Mouse (Mus musculus) duodenum, adult 2 months (tissue): Measurements from ENCODE around the gene Glyctk. TPM values are rescaled to one million over a fixed set of nuclear protein-coding genes. Genes with fewer than 3 reads are reported as not detected.

ENCODE experiments used
- polyA plus RNA-seq: library from polyadenylated mRNA; depleted of rRNA; stranded (reverse); fragments of >200 nt; gene quantifications from 2 replicates; pipeline ENCODE4 v1.2.3, GENCODE M21; 2012; ENCODE audit warnings: low replicate concordance; rRNA removed

Gene Glyctk
- 13.9 and 43.6 TPM in 2 replicates for polyA plus RNA-seq

DNA sequence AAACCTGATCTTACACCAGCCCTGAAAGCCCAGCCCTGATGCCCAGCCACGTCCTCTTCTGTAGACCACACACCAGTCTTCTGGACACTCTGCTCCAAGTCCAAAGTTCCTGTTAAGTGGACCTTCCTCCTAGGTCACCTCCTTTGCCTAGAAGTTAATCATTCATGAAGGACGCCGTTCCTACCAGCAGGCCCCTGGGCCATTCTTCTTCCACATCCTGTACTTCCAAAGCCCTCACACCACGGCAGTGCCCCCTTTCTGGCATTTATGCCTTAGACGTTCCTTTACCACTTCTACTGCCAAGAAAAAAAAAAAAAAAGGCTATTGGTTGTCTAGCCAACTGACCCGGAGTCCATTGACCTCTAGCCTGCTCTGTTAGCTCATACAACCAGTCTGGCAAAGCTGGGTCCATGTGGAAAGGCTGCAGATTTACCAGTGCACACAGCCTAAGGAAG lies at the start of gene Glyctk:
TSS of gene Glyctk (minus strand) at position 102 of the 455 bp plus-strand sequence.

DNA sequence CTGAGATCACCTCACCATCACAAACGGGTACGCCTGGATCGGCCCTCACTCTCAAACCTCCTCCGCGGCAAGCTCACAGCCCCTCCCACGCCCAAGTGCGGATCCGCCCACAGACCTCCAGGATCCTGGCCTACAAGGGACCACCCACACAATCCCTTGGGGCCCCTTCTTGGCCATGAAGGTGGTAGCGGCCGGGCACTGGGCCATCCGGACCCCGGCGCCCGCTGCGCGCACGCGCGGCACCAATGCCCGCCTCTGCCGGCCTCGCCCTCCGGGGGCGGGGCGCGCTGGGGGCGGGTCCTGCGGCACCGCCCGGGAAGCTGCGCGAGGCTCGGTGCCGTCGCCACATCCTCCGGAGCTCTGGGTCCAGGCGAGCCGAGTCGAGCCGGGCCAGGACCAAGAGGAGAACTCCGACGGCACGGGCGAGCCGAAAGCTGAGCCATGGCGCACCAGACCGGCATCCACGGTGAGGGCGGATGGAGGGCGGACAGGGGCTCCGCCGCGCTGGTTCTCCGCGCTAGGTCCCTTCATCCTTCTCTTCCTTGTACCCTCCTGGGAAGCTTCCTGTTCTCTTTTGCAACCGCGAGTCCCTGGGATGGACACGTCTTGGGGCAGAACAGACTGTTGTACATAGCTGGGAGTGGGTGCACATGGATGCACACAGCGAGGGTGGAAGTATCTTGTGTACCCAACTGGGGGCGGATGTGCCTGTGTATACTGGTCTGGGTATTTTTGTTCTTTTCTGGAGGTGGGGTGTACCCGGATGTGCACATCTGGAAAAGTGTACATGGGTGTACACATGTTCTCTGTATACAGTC lies 45.1 kb upstream of the Glyctk start, which contains the start of gene Twf2:
TSS of gene Twf2 (plus strand) at position 290 of the 818 bp plus-strand sequence.

DNA sequence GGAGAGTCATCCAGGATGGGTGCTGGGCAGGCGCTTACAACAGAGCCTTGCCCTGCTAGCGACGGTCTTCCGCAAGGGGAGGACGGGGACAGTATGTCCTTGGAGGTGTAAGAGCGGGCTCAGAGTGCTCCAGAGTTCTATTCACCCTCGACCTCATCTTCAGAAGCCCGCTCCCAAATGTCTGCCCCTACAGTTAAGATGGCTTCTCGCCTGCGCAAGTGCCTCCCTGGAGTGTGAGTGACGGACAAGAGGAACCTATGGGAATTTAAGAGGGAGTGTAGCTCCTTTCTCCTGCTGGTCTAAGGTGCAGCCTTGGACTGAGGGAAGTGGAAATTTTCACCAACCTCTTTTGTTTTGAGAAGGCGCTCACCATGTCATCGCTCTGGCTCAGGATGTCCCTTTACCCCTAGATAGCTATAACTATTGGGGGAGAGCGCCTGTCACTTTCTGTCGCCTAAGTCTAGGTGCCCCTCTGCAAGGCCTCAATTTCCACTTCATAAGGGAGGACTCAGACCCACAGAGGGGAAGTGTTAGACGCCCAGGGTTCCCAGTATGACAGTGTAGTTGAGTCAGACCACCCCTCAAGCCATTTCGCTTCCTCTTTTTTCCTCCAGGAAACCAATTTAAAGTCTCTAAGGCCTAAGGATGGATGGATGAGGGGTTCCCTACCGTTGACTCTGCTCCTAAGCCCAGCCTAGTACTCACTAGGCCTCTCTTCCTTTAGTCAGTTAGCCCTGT lies 41.8 kb upstream of the Glyctk start, which contains the start of gene Ppm1m:
TSS of gene Ppm1m (minus strand) at position 212 of the 738 bp plus-strand sequence.

DNA sequence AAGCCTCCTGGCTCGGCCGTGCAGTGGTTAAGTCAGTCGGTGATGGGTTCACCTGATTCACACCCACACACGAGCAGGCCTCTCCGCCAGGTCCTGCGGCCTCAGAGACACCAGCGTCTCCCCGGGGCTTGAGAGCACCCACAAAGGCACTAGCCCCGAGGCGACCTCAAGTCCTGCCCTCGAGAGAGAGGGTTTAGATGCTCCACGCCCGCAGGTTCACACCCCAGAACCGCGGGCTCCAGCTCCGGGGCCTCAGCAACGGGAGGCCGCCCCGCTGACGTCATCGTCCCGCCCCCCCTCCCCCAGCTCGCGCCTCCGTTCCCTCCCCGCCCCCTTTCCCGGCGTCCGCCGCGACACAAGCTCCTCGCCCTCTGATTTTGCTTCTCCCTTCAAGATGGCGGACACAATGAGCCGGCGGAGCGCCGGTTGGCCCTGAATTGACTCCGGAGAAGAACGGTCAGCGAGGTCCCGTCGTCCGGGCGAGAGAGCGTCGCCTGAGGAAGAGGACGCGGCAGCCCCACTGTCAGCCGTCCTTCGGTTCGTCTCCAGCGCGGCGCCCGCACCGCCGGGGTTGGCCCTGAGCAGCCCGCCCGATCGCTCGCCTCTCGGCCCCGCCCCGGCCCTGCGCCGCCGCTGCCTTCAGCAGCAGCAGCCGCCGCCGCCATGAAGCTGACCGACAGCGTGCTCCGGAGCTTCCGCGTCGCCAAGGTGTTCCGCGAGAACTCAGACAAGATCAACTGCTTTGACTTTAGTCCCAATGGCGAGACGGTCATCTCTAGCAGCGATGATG lies 12.8 kb upstream of the Glyctk start, which contains the start of gene Wdr82:
TSS of gene Wdr82 (plus strand) at position 373 of the 790 bp plus-strand sequence.

Other genes with a start within 250 kb of the Glyctk start
- 0.33 and 0.75 TPM in 2 replicates for gene Col6a5, start 197.5 kb downstream of the Glyctk start, polyA plus RNA-seq
- 13.8 and 17.5 TPM in 2 replicates for gene Col6a4, start 61.4 kb downstream of the Glyctk start, polyA plus RNA-seq
- gene Wdr82, start 12.8 kb upstream of the Glyctk start, polyA plus RNA-seq, result 25.0 and 31.6 TPM in 2 replicates
- 14.0 and 19.1 TPM in 2 replicates for gene Ppm1m, start 41.6 kb upstream of the Glyctk start, polyA plus RNA-seq
- 16.9 and 20.4 TPM in 2 replicates for gene Twf2, start 45.0 kb upstream of the Glyctk start, polyA plus RNA-seq
- gene Tlr9, start 64.5 kb upstream of the Glyctk start, polyA plus RNA-seq, result 1.1 and 1.8 TPM in 2 replicates
- 177 and 205 TPM in 2 replicates for gene Alas1, start 90.5 kb upstream of the Glyctk start, polyA plus RNA-seq
- gene Poc1a, start 122.9 kb upstream of the Glyctk start, polyA plus RNA-seq, result 14.7 TPM in 2 replicates
- gene Dusp7, start 210.5 kb upstream of the Glyctk start, polyA plus RNA-seq, result 14.1 and 19.8 TPM in 2 replicates